Mouse (Mus musculus) adrenal gland, postnatal 0 days (tissue): ENCODE measurements around the gene Cpeb4. TPM values are rescaled to one million over a fixed set of nuclear protein-coding genes. Genes with fewer than 3 reads are reported as not detected.

ENCODE experiments used
- polyA plus RNA-seq: library from polyadenylated mRNA; unstranded; fragments of >200 nt; fragmentation: Nextera tagmentation; extraction: Ambion mirVana; gene quantifications from 2 replicates; pipeline ENCODE4 v1.2.1, GENCODE M21; 2015

The Cpeb4 gene
- polyA plus RNA-seq: 4.4 and 5.7 TPM in 2 replicates

GRCm38 (mm10) chr11:31871911-31872310 is at the start of gene Cpeb4:
Gene Cpeb4 (plus strand): TSS chr11:31872211.

GRCm38 (mm10) chr11:31965256-31966134 is 93.5 kb downstream of the Cpeb4 start, which contains the start of gene 4930524B15Rik:
Gene 4930524B15Rik (plus strand): TSS chr11:31965592.

Other genes with a start within 250 kb of the Cpeb4 start
- 80.2 and 81.5 TPM in 2 replicates for gene Bod1, start 200.3 kb upstream of the Cpeb4 start, polyA plus RNA-seq
- gene 4930524B15Rik, start 93.4 kb downstream of the Cpeb4 start, polyA plus RNA-seq: not detected in 2 replicates
- 31.5 and 58.5 TPM in 2 replicates for gene Nsg2, start 128.3 kb downstream of the Cpeb4 start, polyA plus RNA-seq